Mouse (Mus musculus) hindbrain, embryonic 16.5 days (tissue): Measurements from ENCODE around the gene Use1. TPM values are rescaled to one million over a fixed set of nuclear protein-coding genes. Genes with fewer than 3 reads are reported as not detected.

Experiments
- ATAC-seq: fragments of 200-750 bp; cut with Nextera tagmentation; 2 replicates; pipeline ENCODE4 v1.8.0; 2017; ENCODE audit warnings: moderate TSS enrichment, moderate library complexity
- H3K27ac ChIP-seq: fragments of 300-500 bp; sonication (generic); 2 replicates; pipeline ENCODE4 v1.5.1; 2014; ENCODE audit warnings: low read depth, mild to moderate bottlenecking, control low read depth, low read length, moderate library complexity
- H3K27me3 ChIP-seq: fragments of 300-500 bp; sonication (generic); replicated peaks from 2 replicates; pipeline ENCODE4 v1.6.1; 2014; ENCODE audit warnings: low read length; ENCODE audit not compliant: control insufficient read depth, insufficient read depth
- H3K36me3 ChIP-seq: fragments of 300-500 bp; sonication (generic); 2 replicates; pipeline ENCODE4 v1.6.1; 2014; ENCODE audit warnings: mild to moderate bottlenecking, low read length, moderate library complexity, mixed read lengths; ENCODE audit not compliant: control insufficient read depth, insufficient read depth
- H3K4me1 ChIP-seq: fragments of 300-500 bp; sonication (generic); 2 replicates; pipeline ENCODE4 v1.6.1; 2014; ENCODE audit warnings: low read depth, low read length; ENCODE audit not compliant: control insufficient read depth, insufficient read depth
- H3K4me2 ChIP-seq: fragments of 300-500 bp; sonication (generic); 2 replicates; pipeline ENCODE4 v1.6.1; 2014; ENCODE audit warnings: mild to moderate bottlenecking, low read length, control low read depth, moderate library complexity
- H3K4me3 ChIP-seq: fragments of 300-500 bp; sonication (generic); 2 replicates; pipeline ENCODE4 v1.5.1; 2014; ENCODE audit warnings: mild to moderate bottlenecking, low read length, control low read depth, moderate library complexity
- H3K9ac ChIP-seq: fragments of 300-500 bp; sonication (generic); 2 replicates; pipeline ENCODE4 v1.6.1; 2014; ENCODE audit warnings: low read depth, mild to moderate bottlenecking, control low read depth, low read length, moderate library complexity
- H3K9me3 ChIP-seq: fragments of 300-500 bp; sonication (generic); 2 replicates; pipeline ENCODE4 v1.6.1; 2014; ENCODE audit warnings: mild to moderate bottlenecking, low read length, moderate library complexity; ENCODE audit not compliant: control insufficient read depth
- WGBS: fragments of 180-500 bp; shearing (Covaris S2); extraction: QIAGEN DNeasy Blood & Tissue Kit; methylation state at CpG from one replicate; pipeline ENCODE4 v1.1.7; 2014; 5-methylcytosine and 5-hydroxymethylcytosine counted together
- polyA plus RNA-seq: library from polyadenylated mRNA; unstranded; fragments of >200 nt; fragmentation: Nextera tagmentation; extraction: Ambion mirVana; gene quantifications from 2 replicates; pipeline ENCODE4 v1.2.1, GENCODE M21; 2015

Use1 gene
- polyA plus RNA-seq, 1 experiment from 2014 or later, result 120 TPM

GRCm38 (mm10) chr8:71381971-71382961 is 15.6 kb downstream of the Use1 start:
- H3K4me2 ChIP-seq, result peak overlapping the region; percentile 100
- H3K4me1 ChIP-seq, result peaks cover 34% of the 10 kb centered on the region
- peak; percentile 87 for ATAC-seq
- H3K9me3 ChIP-seq, result no peaks in the 10 kb centered on the region
- no peaks in the 10 kb centered on the region for H3K27me3 ChIP-seq
- H3K9ac ChIP-seq, result peak overlapping the region; percentile 88
- WGBS, result 1% methylated on average over 67 of the region's 80 CpGs
- H3K36me3 ChIP-seq, result peaks cover 3% of the 10 kb centered on the region; the same call in 1 of the 2 replicates
- H3K27ac ChIP-seq, result peak overlapping the region; percentile 87
- peak overlapping the region; percentile 83 for H3K4me3 ChIP-seq

GRCm38 (mm10) chr8:71383396-71383795 is 16.7 kb downstream of the Use1 start:
- Histone ChIP-seq H3K9ac (no peak overlapping the region), H3K4me3 (no peak overlapping the region), H3K27me3 (no peaks in the 10 kb centered on the region), H3K4me1 (peaks cover 33% of the 10 kb centered on the region), H3K4me2 (no peak overlapping the region), H3K36me3 (no peaks in the 10 kb centered on the region), H3K27ac (no peak overlapping the region), H3K9me3 (no peaks in the 10 kb centered on the region)
- 11% methylated on average over 12 of the region's 12 CpGs for WGBS
- no peak for ATAC-seq

- no peak for ATAC-seq
- no peak overlapping the region for H3K27ac ChIP-seq
- no peaks in the 10 kb centered on the region for H3K9me3 ChIP-seq
- no peak overlapping the region for H3K4me2 ChIP-seq
- H3K9ac ChIP-seq, result no peak overlapping the region
- no peaks in the 10 kb centered on the region for H3K27me3 ChIP-seq
- 43% methylated on average over 3 of the region's 3 CpGs for WGBS
- peaks cover 29% of the 10 kb centered on the region for H3K4me1 ChIP-seq
- H3K36me3 ChIP-seq, result no peaks in the 10 kb centered on the region
- no peak overlapping the region for H3K4me3 ChIP-seq
Observed at GRCm38 (mm10) chr8:71383860-71384259, 17.2 kb downstream of the Use1 start.

GRCm38 (mm10) chr8:71385212-71385835 is 18.7 kb downstream of the Use1 start:
- H3K9ac ChIP-seq, result no peak overlapping the region
- H3K4me1 ChIP-seq, result peaks cover 14% of the 10 kb centered on the region
- H3K4me2 ChIP-seq, result no peak overlapping the region
- H3K36me3 ChIP-seq, result no peaks in the 10 kb centered on the region
- ATAC-seq, result no peak
- H3K4me3 ChIP-seq, result no peak overlapping the region
- H3K27ac ChIP-seq, result no peak overlapping the region
- H3K27me3 ChIP-seq, result no peaks in the 10 kb centered on the region
- H3K9me3 ChIP-seq, result no peaks in the 10 kb centered on the region
- WGBS, result 76% methylated on average over 12 of the region's 12 CpGs

- H3K9me3 ChIP-seq, result no peaks in the 10 kb centered on the region
- no peak overlapping the region for H3K4me2 ChIP-seq
- 88% methylated on average over 1 of the region's 1 CpGs for WGBS
- no peaks in the 10 kb centered on the region for H3K4me1 ChIP-seq
- no peak overlapping the region for H3K9ac ChIP-seq
- no peaks in the 10 kb centered on the region for H3K27me3 ChIP-seq
- H3K4me3 ChIP-seq, result no peak overlapping the region
- ATAC-seq, result no peak
- no peaks in the 10 kb centered on the region for H3K36me3 ChIP-seq
- H3K27ac ChIP-seq, result no peak overlapping the region
Observed at GRCm38 (mm10) chr8:71388267-71388666, 21.6 kb downstream of the Use1 start.

- H3K4me1 ChIP-seq, result 0 out of 2 replicates have a peak, but pooled peaks cover 4% of the 10 kb centered on the region
- no peaks in the 10 kb centered on the region for H3K36me3 ChIP-seq
- no peak overlapping the region for H3K4me2 ChIP-seq
- no peak overlapping the region for H3K9ac ChIP-seq
- H3K27me3 ChIP-seq, result no peaks in the 10 kb centered on the region
- no peak for ATAC-seq
- H3K9me3 ChIP-seq, result no peaks in the 10 kb centered on the region
- H3K27ac ChIP-seq, result no peak overlapping the region
- no peak overlapping the region for H3K4me3 ChIP-seq
- 81% methylated on average over 2 of the region's 2 CpGs for WGBS
Observed at GRCm38 (mm10) chr8:71391696-71392095, 25.0 kb downstream of the Use1 start.

- Histone ChIP-seq H3K4me1 (peaks cover 7% of the 10 kb centered on the region), H3K9ac (no peak overlapping the region), H3K36me3 (no peaks in the 10 kb centered on the region), H3K4me3 (no peak overlapping the region), H3K27ac (no peak overlapping the region), H3K9me3 (no peaks in the 10 kb centered on the region), H3K4me2 (no peak overlapping the region), H3K27me3 (no peaks in the 10 kb centered on the region)
- ATAC-seq, result no peak
- 89% methylated on average over 5 of the region's 5 CpGs for WGBS
Observed at GRCm38 (mm10) chr8:71392391-71392790, 25.7 kb downstream of the Use1 start.

GRCm38 (mm10) chr8:71392871-71393270 is 26.2 kb downstream of the Use1 start:
- ATAC-seq, result no peak
- WGBS, result 12% methylated on average over 3 of the region's 3 CpGs
- H3K4me2 ChIP-seq, result no peak overlapping the region
- H3K4me3 ChIP-seq, result no peak overlapping the region
- no peak overlapping the region for H3K9ac ChIP-seq
- no peaks in the 10 kb centered on the region for H3K36me3 ChIP-seq
- H3K27ac ChIP-seq, result no peak overlapping the region
- H3K4me1 ChIP-seq, result peaks cover 12% of the 10 kb centered on the region
- no peaks in the 10 kb centered on the region for H3K27me3 ChIP-seq
- no peaks in the 10 kb centered on the region for H3K9me3 ChIP-seq

GRCm38 (mm10) chr8:71394481-71394880 is 27.8 kb downstream of the Use1 start:
- no peaks in the 10 kb centered on the region for H3K9me3 ChIP-seq
- no peak for ATAC-seq
- peaks cover 12% of the 10 kb centered on the region for H3K4me1 ChIP-seq
- H3K27me3 ChIP-seq, result no peaks in the 10 kb centered on the region
- no peak overlapping the region for H3K9ac ChIP-seq
- 85% methylated on average over 7 of the region's 7 CpGs for WGBS
- peaks cover 7% of the 10 kb centered on the region; the same call in 1 of the 2 replicates for H3K36me3 ChIP-seq
- H3K27ac ChIP-seq, result no peak overlapping the region
- peak overlapping the region; percentile 14; the same call in 1 of the 2 replicates for H3K4me2 ChIP-seq
- no peak overlapping the region for H3K4me3 ChIP-seq
